Mouse (Mus musculus) forebrain, embryonic 10.5 days (tissue): ENCODE measurements around the gene Nat10. TPM values are rescaled to one million over a fixed set of nuclear protein-coding genes. Genes with fewer than 3 reads are reported as not detected.

Experiments
- DNase-seq: peaks from one replicate; pipeline ENCODE4 v3.0.0-alpha.2; 2017; ENCODE audit warnings: low spot score; ENCODE audit errors: extremely low spot score
- H3K27ac ChIP-seq: fragments of 300-500 bp; sonication (generic); 2 replicates; pipeline ENCODE4 v1.5.1; 2016; ENCODE audit warnings: mild to moderate bottlenecking
- H3K27me3 ChIP-seq: fragments of 300-500 bp; sonication (generic); 2 replicates; pipeline ENCODE4 v1.6.1; 2016; ENCODE audit warnings: mild to moderate bottlenecking; ENCODE audit not compliant: poor library complexity, severe bottlenecking
- H3K36me3 ChIP-seq: fragments of 300-500 bp; sonication (generic); replicated peaks from 2 replicates; pipeline ENCODE4 v1.6.1; 2016; ENCODE audit warnings: mild to moderate bottlenecking, moderate library complexity
- H3K4me1 ChIP-seq: fragments of 300-500 bp; sonication (generic); 2 replicates; pipeline ENCODE4 v1.6.1; 2016
- H3K4me3 ChIP-seq: fragments of 300-500 bp; sonication (generic); 2 replicates; pipeline ENCODE4 v1.5.1; 2016; ENCODE audit warnings: mild to moderate bottlenecking, moderate library complexity
- H3K9me3 ChIP-seq: fragments of 300-500 bp; sonication (generic); 2 replicates; pipeline ENCODE4 v1.6.1; 2016; ENCODE audit warnings: mild to moderate bottlenecking, moderate library complexity
- WGBS: fragments of 180-500 bp; shearing (Covaris S2); methylation state at CpG from one replicate; pipeline ENCODE4 v1.1.7; 2016; 5-methylcytosine and 5-hydroxymethylcytosine counted together
- polyA plus RNA-seq: library from polyadenylated mRNA; unstranded; fragments of >200 nt; fragmentation: Nextera tagmentation; extraction: Ambion mirVana; gene quantifications from 2 replicates; pipeline ENCODE4 v1.2.1, GENCODE M21; 2016

The Nat10 gene
- polyA plus RNA-seq, 1 experiment from 2014 or later = 37.5 TPM

DNA sequence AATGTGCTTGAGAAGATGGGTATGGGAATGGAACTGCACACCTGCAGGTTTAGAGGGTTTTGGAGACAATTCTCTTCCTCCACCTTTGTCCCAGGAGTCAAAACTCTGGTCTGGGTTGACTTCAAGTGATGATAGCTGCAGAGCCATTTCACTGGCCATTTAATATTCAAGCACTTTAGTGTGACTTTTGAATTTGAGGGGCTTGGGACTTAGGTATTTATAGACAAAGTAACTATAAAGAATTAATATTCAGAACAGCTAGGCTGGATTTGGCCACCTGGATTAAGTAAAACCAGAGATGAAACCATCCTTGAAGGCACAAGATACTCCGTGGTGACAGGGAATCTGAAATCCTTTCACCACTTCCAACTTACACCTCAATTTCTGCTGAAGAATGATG is 1.4 kb upstream of the Nat10 start:
- Histone ChIP-seq H3K9me3 (no peaks in the 10 kb centered on the region), H3K27me3 (no peaks in the 10 kb centered on the region), H3K36me3 (peaks cover 32% of the 10 kb centered on the region), H3K4me3 (0 out of 2 replicates have a peak overlapping the region, but pooled peaks have one; percentile 82), H3K27ac (no peak overlapping the region), H3K4me1 (peaks cover 24% of the 10 kb centered on the region)
- DNase-seq = no peak
- WGBS = 52% methylated on average over 1 of the region's 1 CpGs

DNA sequence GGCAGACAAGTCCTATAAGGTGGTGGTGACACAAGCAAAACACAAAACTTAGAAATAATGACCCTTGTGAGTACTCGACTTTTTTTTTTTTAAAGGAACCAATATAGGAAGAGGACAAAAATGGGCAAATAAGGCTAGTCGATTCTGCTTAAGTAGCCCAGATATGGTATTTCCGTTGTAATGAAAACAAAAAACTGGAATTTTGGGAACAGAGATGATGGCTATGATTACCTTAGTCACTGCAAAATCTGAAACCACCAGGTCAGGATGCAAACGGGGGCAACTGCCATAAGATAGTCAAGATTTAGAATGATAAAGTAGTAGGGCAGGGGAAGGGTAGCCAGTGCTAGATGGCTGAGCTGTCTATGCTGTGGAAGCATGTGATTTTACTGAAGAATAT is 923 bp upstream of the Nat10 start:
- peak; percentile 13 for DNase-seq
- peaks cover 32% of the 10 kb centered on the region for H3K36me3 ChIP-seq
- H3K4me3 ChIP-seq = peak overlapping the region; percentile 82
- no peak overlapping the region for H3K27ac ChIP-seq
- H3K27me3 ChIP-seq = no peaks in the 10 kb centered on the region
- H3K4me1 ChIP-seq = peaks cover 24% of the 10 kb centered on the region
- WGBS = 36% methylated on average over 4 of the region's 4 CpGs
- H3K9me3 ChIP-seq = no peaks in the 10 kb centered on the region

DNA sequence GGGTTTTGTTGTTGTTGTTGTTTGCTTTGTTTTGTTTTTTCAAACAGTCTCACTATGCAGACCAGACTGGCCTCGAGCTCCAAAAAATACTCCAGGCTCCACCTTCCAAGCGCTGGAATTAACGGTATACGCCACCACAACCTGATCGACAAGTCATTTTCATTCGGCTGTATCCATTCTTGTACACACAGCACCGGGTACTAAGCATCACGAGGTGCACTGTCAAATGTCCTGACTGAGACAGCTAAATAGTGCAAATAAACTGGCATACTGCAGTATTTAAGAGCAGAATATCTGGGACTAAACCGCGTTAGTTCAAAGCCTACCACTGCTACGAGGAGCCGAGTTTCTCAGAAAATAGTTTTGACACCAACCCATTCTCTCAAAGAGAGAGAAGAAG is 649 bp downstream of the Nat10 start:
- WGBS = under 1% methylated on average over 12 of the region's 12 CpGs
- H3K4me3 ChIP-seq = peak overlapping the region; percentile 82
- peak; percentile 12 for DNase-seq
- peaks cover 24% of the 10 kb centered on the region for H3K4me1 ChIP-seq
- peaks cover 33% of the 10 kb centered on the region for H3K36me3 ChIP-seq
- no peaks in the 10 kb centered on the region for H3K27me3 ChIP-seq
- peak overlapping the region; percentile 83 for H3K27ac ChIP-seq
- no peaks in the 10 kb centered on the region for H3K9me3 ChIP-seq

- no peak overlapping the region for H3K27ac ChIP-seq
- peaks cover 69% of the 10 kb centered on the region for H3K36me3 ChIP-seq
- H3K4me3 ChIP-seq = no peak overlapping the region
- H3K9me3 ChIP-seq = no peaks in the 10 kb centered on the region
- WGBS = 90% methylated on average over 9 of the region's 9 CpGs
- no peak for DNase-seq
- no peaks in the 10 kb centered on the region for H3K27me3 ChIP-seq
- peaks cover 11% of the 10 kb centered on the region for H3K4me1 ChIP-seq
Observed at GRCm38 (mm10) chr2:103755458-103756085, 5.5 kb downstream of the Nat10 start.

GRCm38 (mm10) chr2:103754614-103755013 is 6.5 kb downstream of the Nat10 start:
- Histone ChIP-seq H3K36me3 (peaks cover 79% of the 10 kb centered on the region), H3K27ac (no peak overlapping the region), H3K9me3 (no peaks in the 10 kb centered on the region), H3K4me3 (no peak overlapping the region), H3K27me3 (no peaks in the 10 kb centered on the region), H3K4me1 (peaks cover 2% of the 10 kb centered on the region; the same call in 1 of the 2 replicates)
- 88% methylated on average over 3 of the region's 3 CpGs for WGBS
- no peak for DNase-seq

GRCm38 (mm10) chr2:103751771-103752170 is 9.3 kb downstream of the Nat10 start:
- Histone ChIP-seq H3K4me1 (no peaks in the 10 kb centered on the region), H3K36me3 (peaks cover 99% of the 10 kb centered on the region), H3K27me3 (no peaks in the 10 kb centered on the region), H3K9me3 (no peaks in the 10 kb centered on the region), H3K4me3 (no peak overlapping the region), H3K27ac (no peak overlapping the region)
- WGBS = 94% methylated on average over 6 of the region's 6 CpGs
- DNase-seq = no peak

- Histone ChIP-seq H3K4me1 (no peaks in the 10 kb centered on the region), H3K9me3 (no peaks in the 10 kb centered on the region), H3K36me3 (peaks cover 93% of the 10 kb centered on the region), H3K27ac (no peak overlapping the region), H3K4me3 (no peak overlapping the region), H3K27me3 (no peaks in the 10 kb centered on the region)
- 92% methylated on average over 3 of the region's 3 CpGs for WGBS
- DNase-seq = no peak
Observed at GRCm38 (mm10) chr2:103749091-103749490, 12.0 kb downstream of the Nat10 start.

- Histone ChIP-seq H3K4me3 (no peak overlapping the region), H3K27me3 (no peaks in the 10 kb centered on the region), H3K9me3 (no peaks in the 10 kb centered on the region), H3K27ac (no peak overlapping the region), H3K4me1 (no peaks in the 10 kb centered on the region), H3K36me3 (peaks cover 93% of the 10 kb centered on the region)
- 89% methylated on average over 9 of the region's 9 CpGs for WGBS
- DNase-seq = no peak
Observed at GRCm38 (mm10) chr2:103747891-103748290, 13.2 kb downstream of the Nat10 start.

- Histone ChIP-seq H3K27me3 (no peaks in the 10 kb centered on the region), H3K4me3 (no peak overlapping the region), H3K4me1 (no peaks in the 10 kb centered on the region), H3K27ac (no peak overlapping the region), H3K36me3 (peaks cover 94% of the 10 kb centered on the region), H3K9me3 (no peaks in the 10 kb centered on the region)
- 91% methylated on average over 2 of the region's 2 CpGs for WGBS
- no peak for DNase-seq
Observed at GRCm38 (mm10) chr2:103746761-103747160, 14.3 kb downstream of the Nat10 start.

DNA sequence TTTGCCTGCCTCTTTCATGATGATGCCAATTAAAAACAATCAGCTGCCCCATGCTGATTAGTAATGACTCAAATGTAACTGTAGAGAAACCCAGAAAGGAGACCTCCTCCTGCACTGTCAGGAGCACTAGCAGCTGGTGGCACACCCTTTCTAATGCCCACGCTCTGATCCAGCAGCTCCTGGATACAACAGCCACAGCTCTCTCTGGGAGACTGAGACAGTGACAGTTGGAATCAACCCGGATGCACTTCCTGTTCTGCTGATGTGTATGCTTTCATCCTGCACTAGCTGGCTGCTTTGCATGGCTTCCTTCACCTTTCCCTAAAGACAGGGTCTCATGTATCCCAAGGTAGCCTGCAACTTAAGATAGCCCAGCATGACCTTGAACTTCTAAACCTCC is 15.0 kb downstream of the Nat10 start:
- 88% methylated on average over 2 of the region's 2 CpGs for WGBS
- H3K27me3 ChIP-seq = no peaks in the 10 kb centered on the region
- DNase-seq = no peak
- no peak overlapping the region for H3K27ac ChIP-seq
- H3K9me3 ChIP-seq = no peaks in the 10 kb centered on the region
- no peak overlapping the region for H3K4me3 ChIP-seq
- H3K36me3 ChIP-seq = peaks cover 94% of the 10 kb centered on the region
- no peaks in the 10 kb centered on the region for H3K4me1 ChIP-seq

- H3K4me1 ChIP-seq = no peaks in the 10 kb centered on the region
- peaks cover 94% of the 10 kb centered on the region for H3K36me3 ChIP-seq
- H3K27me3 ChIP-seq = no peaks in the 10 kb centered on the region
- no peak overlapping the region for H3K4me3 ChIP-seq
- H3K27ac ChIP-seq = no peak overlapping the region
- 89% methylated on average over 5 of the region's 5 CpGs for WGBS
- no peaks in the 10 kb centered on the region for H3K9me3 ChIP-seq
- DNase-seq = no peak
Observed at GRCm38 (mm10) chr2:103745481-103745880, 15.6 kb downstream of the Nat10 start.

DNA sequence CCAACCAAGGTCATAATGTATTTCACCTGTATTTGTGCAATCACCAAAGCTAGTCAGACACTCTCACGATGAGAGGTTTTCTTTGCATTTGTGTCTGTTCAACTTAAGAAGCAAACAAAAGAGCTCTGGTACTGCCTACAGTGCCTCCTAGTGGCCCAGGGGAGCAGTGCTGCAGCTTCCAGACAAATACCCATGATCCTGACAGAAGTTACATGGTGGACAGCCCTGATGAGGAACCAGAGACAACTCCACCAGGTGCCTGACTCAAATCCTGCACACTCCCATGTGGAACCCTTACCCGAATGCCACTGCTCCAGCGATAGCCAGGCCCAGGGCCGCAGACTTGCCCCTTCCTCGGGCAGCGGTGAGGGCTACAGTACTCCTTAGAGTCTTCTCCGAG is 17.1 kb downstream of the Nat10 start:
- H3K36me3 ChIP-seq = peaks cover 94% of the 10 kb centered on the region
- DNase-seq = peak; percentile 66
- H3K27ac ChIP-seq = no peak overlapping the region
- WGBS = 86% methylated on average over 7 of the region's 7 CpGs
- H3K27me3 ChIP-seq = no peaks in the 10 kb centered on the region
- no peak overlapping the region for H3K4me3 ChIP-seq
- H3K4me1 ChIP-seq = no peaks in the 10 kb centered on the region
- H3K9me3 ChIP-seq = no peaks in the 10 kb centered on the region

GRCm38 (mm10) chr2:103743536-103743935 is 17.5 kb downstream of the Nat10 start:
- Histone ChIP-seq H3K4me3 (no peak overlapping the region), H3K36me3 (peaks cover 94% of the 10 kb centered on the region), H3K9me3 (no peaks in the 10 kb centered on the region), H3K4me1 (no peaks in the 10 kb centered on the region), H3K27me3 (no peaks in the 10 kb centered on the region), H3K27ac (no peak overlapping the region)
- WGBS = 96% methylated on average over 2 of the region's 2 CpGs
- no peak for DNase-seq

DNA sequence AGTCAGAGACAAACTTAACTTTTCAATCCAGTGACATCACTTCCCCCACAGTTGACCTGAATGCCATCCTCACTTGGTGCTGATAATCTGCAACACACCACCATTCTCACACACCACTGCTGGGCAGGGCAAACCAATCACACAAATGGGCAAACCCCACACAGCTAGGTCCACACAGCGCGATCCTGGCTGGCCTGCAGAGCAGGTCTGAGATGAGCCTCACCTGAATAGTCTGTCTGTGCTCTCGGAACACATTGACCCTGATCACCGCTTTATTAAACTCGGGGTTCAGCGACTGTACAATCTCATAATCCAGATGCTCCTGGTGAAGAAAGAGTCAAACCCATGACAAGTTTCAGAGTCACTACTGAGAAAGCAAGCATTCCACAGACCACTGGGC is 18.2 kb downstream of the Nat10 start:
- Histone ChIP-seq H3K36me3 (peaks cover 89% of the 10 kb centered on the region), H3K4me1 (no peaks in the 10 kb centered on the region), H3K27ac (no peak overlapping the region), H3K4me3 (no peak overlapping the region), H3K9me3 (no peaks in the 10 kb centered on the region), H3K27me3 (no peaks in the 10 kb centered on the region)
- WGBS = 96% methylated on average over 6 of the region's 6 CpGs
- DNase-seq = no peak
